Mouse (Mus musculus) erythroblast, embryonic 14.5 days (primary cell): Measurements from ENCODE around the gene Gfod1. TPM values are rescaled to one million over a fixed set of nuclear protein-coding genes. Genes with fewer than 3 reads are reported as not detected.

ENCODE experiments used
- H3K27me3 ChIP-seq: 2 replicates; pipeline ENCODE4 v1.6.1; 2012; ENCODE audit warnings: inconsistent platforms; ENCODE audit not compliant: control insufficient read depth
- H3K36me3 ChIP-seq: 2 replicates; pipeline ENCODE4 v1.6.1; 2012; ENCODE audit warnings: mild to moderate bottlenecking, inconsistent platforms; ENCODE audit not compliant: control insufficient read depth
- H3K4me1 ChIP-seq: 2 replicates; pipeline ENCODE4 v1.6.1; 2012; ENCODE audit warnings: inconsistent platforms; ENCODE audit not compliant: control insufficient read depth
- H3K4me3 ChIP-seq: replicated peaks from 2 replicates; pipeline ENCODE3; 2012; ENCODE audit warnings: moderate library complexity, mild to moderate bottlenecking, inconsistent platforms
- H3K9me3 ChIP-seq: 2 replicates; pipeline ENCODE4 v1.6.1; 2012; ENCODE audit warnings: low read length, inconsistent platforms, mixed read lengths; ENCODE audit not compliant: control insufficient read depth
- GATA1 ChIP-seq: IDR thresholded peaks from 2 replicates; pipeline ENCODE4 v1.6.1; 2012; ENCODE audit warnings: low read length, inconsistent platforms, mixed read lengths
- TAL1 ChIP-seq: IDR thresholded peaks from 3 replicates; pipeline ENCODE4 v1.6.1; 2012; ENCODE audit warnings: low read length, inconsistent platforms, mixed read lengths
- polyA plus RNA-seq: library from polyadenylated mRNA; stranded (reverse); fragments of >175 nt; gene quantifications from 2 replicates; pipeline ENCODE4 v1.2.3, GENCODE M21; 2012

Gfod1 gene
- polyA plus RNA-seq, 1 experiment, result 0.01 TPM

- H3K9me3 ChIP-seq, result no peaks in the 10 kb centered on the region
- peaks cover 64% of the 10 kb centered on the region for H3K4me1 ChIP-seq
- H3K4me3 ChIP-seq, result no peak overlapping the region
- no peaks in the 10 kb centered on the region for H3K27me3 ChIP-seq
- no peaks in the 10 kb centered on the region for H3K36me3 ChIP-seq
- TF ChIP-seq TAL1, result no peak
- no peak for TF ChIP-seq GATA1
Measured at GRCm38 (mm10) chr13:43230842-43231241, 73.1 kb downstream of the Gfod1 start.

- no peaks in the 10 kb centered on the region for H3K36me3 ChIP-seq
- H3K27me3 ChIP-seq, result no peaks in the 10 kb centered on the region
- H3K4me1 ChIP-seq, result peaks cover 58% of the 10 kb centered on the region
- H3K9me3 ChIP-seq, result no peaks in the 10 kb centered on the region
- TF ChIP-seq GATA1, result no peak
- no peak for TF ChIP-seq TAL1
- no peak overlapping the region for H3K4me3 ChIP-seq
Measured at GRCm38 (mm10) chr13:43230238-43230637, 73.7 kb downstream of the Gfod1 start.

GRCm38 (mm10) chr13:43229767-43230166, 74.2 kb downstream of the Gfod1 start:
- Histone ChIP-seq H3K4me3 (no peak overlapping the region), H3K4me1 (peaks cover 53% of the 10 kb centered on the region)

GRCm38 (mm10) chr13:43228141-43228540, 75.8 kb downstream of the Gfod1 start:
- peaks cover 37% of the 10 kb centered on the region for H3K4me1 ChIP-seq
- TF ChIP-seq GATA1, result no peak
- TF ChIP-seq TAL1, result no peak
- no peak overlapping the region for H3K4me3 ChIP-seq
- no peaks in the 10 kb centered on the region for H3K27me3 ChIP-seq
- no peaks in the 10 kb centered on the region for H3K9me3 ChIP-seq
- H3K36me3 ChIP-seq, result no peaks in the 10 kb centered on the region

More at GRCm38 (mm10) chr13:43229767-43230166, 74.2 kb downstream of the Gfod1 start:
- H3K9me3 ChIP-seq, result no peaks in the 10 kb centered on the region
- H3K27me3 ChIP-seq, result no peaks in the 10 kb centered on the region
- no peaks in the 10 kb centered on the region for H3K36me3 ChIP-seq
- TF ChIP-seq GATA1 (no peak), TAL1 (peak; percentile 29; the same call in 1 of the 3 replicates)

- no peaks in the 10 kb centered on the region for H3K27me3 ChIP-seq
- no peaks in the 10 kb centered on the region for H3K36me3 ChIP-seq
- no peak overlapping the region for H3K4me3 ChIP-seq
- peaks cover 19% of the 10 kb centered on the region for H3K4me1 ChIP-seq
- H3K9me3 ChIP-seq, result no peaks in the 10 kb centered on the region
- TF ChIP-seq GATA1, result no peak
- TF ChIP-seq TAL1, result no peak
Measured at GRCm38 (mm10) chr13:43226041-43226440, 77.9 kb downstream of the Gfod1 start.

GRCm38 (mm10) chr13:43225161-43225560, 78.8 kb downstream of the Gfod1 start:
- TF ChIP-seq TAL1, result no peak
- TF ChIP-seq GATA1, result no peak
- Histone ChIP-seq H3K4me1 (peaks cover 11% of the 10 kb centered on the region), H3K9me3 (no peaks in the 10 kb centered on the region), H3K27me3 (no peaks in the 10 kb centered on the region), H3K36me3 (no peaks in the 10 kb centered on the region), H3K4me3 (no peak overlapping the region)

- TF ChIP-seq GATA1 (no peak), TAL1 (no peak)
- Histone ChIP-seq H3K36me3 (no peaks in the 10 kb centered on the region), H3K4me3 (no peak overlapping the region)
Measured at GRCm38 (mm10) chr13:43222084-43222483, 81.9 kb downstream of the Gfod1 start.

GRCm38 (mm10) chr13:43221290-43221689, 82.7 kb downstream of the Gfod1 start:
- Histone ChIP-seq H3K4me1 (no peaks in the 10 kb centered on the region), H3K4me3 (no peak overlapping the region), H3K27me3 (peaks cover 28% of the 10 kb centered on the region), H3K9me3 (no peaks in the 10 kb centered on the region), H3K36me3 (no peaks in the 10 kb centered on the region)
- no peak for TF ChIP-seq GATA1
- no peak for TF ChIP-seq TAL1

More at GRCm38 (mm10) chr13:43222084-43222483, 81.9 kb downstream of the Gfod1 start:
- Histone ChIP-seq H3K9me3 (no peaks in the 10 kb centered on the region), H3K27me3 (peaks cover 22% of the 10 kb centered on the region), H3K4me1 (no peaks in the 10 kb centered on the region)

GRCm38 (mm10) chr13:43220635-43221034, 83.3 kb downstream of the Gfod1 start:
- Histone ChIP-seq H3K9me3 (no peaks in the 10 kb centered on the region), H3K36me3 (no peaks in the 10 kb centered on the region), H3K27me3 (peaks cover 35% of the 10 kb centered on the region), H3K4me3 (no peak overlapping the region), H3K4me1 (no peaks in the 10 kb centered on the region)
- TF ChIP-seq GATA1 (no peak), TAL1 (no peak)

GRCm38 (mm10) chr13:43218764-43219163, 85.2 kb downstream of the Gfod1 start:
- Histone ChIP-seq H3K4me3 (no peak overlapping the region), H3K4me1 (no peaks in the 10 kb centered on the region)
- TF ChIP-seq GATA1 (no peak), TAL1 (no peak)

More at GRCm38 (mm10) chr13:43218764-43219163, 85.2 kb downstream of the Gfod1 start:
- peaks cover 49% of the 10 kb centered on the region for H3K27me3 ChIP-seq
- H3K9me3 ChIP-seq, result no peaks in the 10 kb centered on the region
- no peaks in the 10 kb centered on the region for H3K36me3 ChIP-seq
